Mouse (Mus musculus) liver, embryonic 15.5 days (tissue): ENCODE measurements around the gene Wdfy2. TPM values are rescaled to one million over a fixed set of nuclear protein-coding genes. Genes with fewer than 3 reads are reported as not detected.
A peak's percentile ranks its signal among the peaks of the same experiment; 100 is the strongest.

Experiments used
- ATAC-seq: fragments of 200-750 bp; cut with Nextera tagmentation; 2 replicates; pipeline ENCODE4 v1.8.0; 2017; ENCODE audit warnings: moderate number of reproducible peaks, mild to moderate bottlenecking, moderate library complexity; ENCODE audit not compliant: insufficient read depth
- H3K27ac ChIP-seq: fragments of 300-500 bp; sonication (generic); replicated peaks from 2 replicates; pipeline ENCODE4 v1.5.1; 2015; ENCODE audit warnings: mild to moderate bottlenecking, inconsistent platforms
- H3K27me3 ChIP-seq: fragments of 300-500 bp; sonication (generic); 2 replicates; pipeline ENCODE4 v1.6.1; 2015; ENCODE audit warnings: mild to moderate bottlenecking, inconsistent platforms
- H3K36me3 ChIP-seq: fragments of 300-500 bp; sonication (generic); replicated peaks from 2 replicates; pipeline ENCODE4 v1.6.1; 2015; ENCODE audit warnings: moderate library complexity, mild to moderate bottlenecking, inconsistent platforms
- H3K4me1 ChIP-seq: fragments of 300-500 bp; sonication (generic); replicated peaks from 2 replicates; pipeline ENCODE4 v1.6.1; 2015; ENCODE audit warnings: inconsistent platforms
- H3K4me2 ChIP-seq: fragments of 300-500 bp; sonication (generic); 2 replicates; pipeline ENCODE4 v1.6.1; 2015; ENCODE audit warnings: moderate library complexity, mild to moderate bottlenecking, inconsistent platforms
- H3K4me3 ChIP-seq: fragments of 300-500 bp; sonication (generic); replicated peaks from 2 replicates; pipeline ENCODE4 v1.5.1; 2015; ENCODE audit warnings: mild to moderate bottlenecking, inconsistent platforms
- H3K9ac ChIP-seq: fragments of 300-500 bp; sonication (generic); 2 replicates; pipeline ENCODE4 v1.6.1; 2015; ENCODE audit warnings: moderate library complexity, mild to moderate bottlenecking, inconsistent platforms
- H3K9me3 ChIP-seq: fragments of 300-500 bp; sonication (generic); replicated peaks from 2 replicates; pipeline ENCODE4 v1.6.1; 2016; ENCODE audit warnings: inconsistent platforms
- WGBS: fragments of 180-500 bp; shearing (Covaris S2); methylation state at CpG from one replicate; pipeline ENCODE4 v1.1.7; 2015; ENCODE audit warnings: mixed read lengths; ENCODE audit not compliant: insufficient replicate concordance; 5-methylcytosine and 5-hydroxymethylcytosine counted together
- polyA plus RNA-seq: library from polyadenylated mRNA; unstranded; fragments of >200 nt; fragmentation: Nextera tagmentation; extraction: Ambion mirVana; gene quantifications from 2 replicates; pipeline ENCODE4 v1.2.1, GENCODE M21; 2015

Gene Wdfy2
- polyA plus RNA-seq, 1 experiment from 2014 or later: 2.6 TPM

- no peak overlapping the region for H3K9ac ChIP-seq
- H3K27me3 ChIP-seq: no peaks in the 10 kb centered on the region
- H3K9me3 ChIP-seq: no peaks in the 10 kb centered on the region
- no peaks in the 10 kb centered on the region; the same call in 1 of the 2 replicates for H3K36me3 ChIP-seq
- no peak overlapping the region for H3K4me2 ChIP-seq
- peaks cover 27% of the 10 kb centered on the region for H3K4me1 ChIP-seq
- 27% methylated on average over 2 of the region's 2 CpGs for WGBS
- H3K27ac ChIP-seq: peak overlapping the region; percentile 15
- ATAC-seq: peak; percentile 9; the same call in 1 of the 2 replicates
- no peak overlapping the region for H3K4me3 ChIP-seq
Observed at GRCm38 (mm10) chr14:62865405-62865804, 27.9 kb downstream of the Wdfy2 start.

- H3K4me3 ChIP-seq: no peak overlapping the region
- H3K9ac ChIP-seq: no peak overlapping the region
- no peak for ATAC-seq
- no peaks in the 10 kb centered on the region for H3K9me3 ChIP-seq
- no peaks in the 10 kb centered on the region for H3K27me3 ChIP-seq
- H3K4me1 ChIP-seq: peaks cover 27% of the 10 kb centered on the region
- no peak overlapping the region for H3K4me2 ChIP-seq
- WGBS: 56% methylated on average over 5 of the region's 5 CpGs
- H3K27ac ChIP-seq: no peak overlapping the region
- H3K36me3 ChIP-seq: no peaks in the 10 kb centered on the region
Observed at GRCm38 (mm10) chr14:62867069-62867468, 29.6 kb downstream of the Wdfy2 start.

GRCm38 (mm10) chr14:62867576-62867975 is 30.1 kb downstream of the Wdfy2 start:
- H3K27me3 ChIP-seq: no peaks in the 10 kb centered on the region
- no peak overlapping the region for H3K27ac ChIP-seq
- H3K4me2 ChIP-seq: no peak overlapping the region
- H3K36me3 ChIP-seq: no peaks in the 10 kb centered on the region
- H3K4me1 ChIP-seq: peaks cover 27% of the 10 kb centered on the region
- H3K4me3 ChIP-seq: no peak overlapping the region
- no peaks in the 10 kb centered on the region for H3K9me3 ChIP-seq
- H3K9ac ChIP-seq: no peak overlapping the region
- WGBS: 59% methylated on average over 1 of the region's 1 CpGs
- no peak for ATAC-seq

- no peak overlapping the region for H3K27ac ChIP-seq
- no peak for ATAC-seq
Observed at GRCm38 (mm10) chr14:62868254-62868653, 30.8 kb downstream of the Wdfy2 start.

GRCm38 (mm10) chr14:62870238-62870638 is 32.8 kb downstream of the Wdfy2 start:
- peaks cover 17% of the 10 kb centered on the region for H3K4me1 ChIP-seq
- H3K36me3 ChIP-seq: no peaks in the 10 kb centered on the region
- WGBS: 70% methylated on average over 7 of the region's 7 CpGs
- H3K27ac ChIP-seq: no peak overlapping the region
- H3K9ac ChIP-seq: no peak overlapping the region
- H3K4me2 ChIP-seq: no peak overlapping the region
- H3K27me3 ChIP-seq: no peaks in the 10 kb centered on the region
- H3K9me3 ChIP-seq: no peaks in the 10 kb centered on the region
- no peak overlapping the region for H3K4me3 ChIP-seq
- ATAC-seq: no peak

More at GRCm38 (mm10) chr14:62868254-62868653, 30.8 kb downstream of the Wdfy2 start:
- Histone ChIP-seq H3K4me3 (no peak overlapping the region), H3K9me3 (no peaks in the 10 kb centered on the region), H3K9ac (no peak overlapping the region), H3K4me2 (no peak overlapping the region), H3K27me3 (no peaks in the 10 kb centered on the region), H3K4me1 (peaks cover 27% of the 10 kb centered on the region), H3K36me3 (no peaks in the 10 kb centered on the region)
- 50% methylated on average over 3 of the region's 3 CpGs for WGBS

GRCm38 (mm10) chr14:62871431-62871830 is 34.0 kb downstream of the Wdfy2 start:
- Histone ChIP-seq H3K4me3 (no peak overlapping the region), H3K4me2 (no peak overlapping the region), H3K9me3 (no peaks in the 10 kb centered on the region), H3K27me3 (no peaks in the 10 kb centered on the region), H3K4me1 (peaks cover 12% of the 10 kb centered on the region), H3K9ac (no peak overlapping the region), H3K36me3 (no peaks in the 10 kb centered on the region), H3K27ac (no peak overlapping the region)
- ATAC-seq: no peak
- 67% methylated on average over 5 of the region's 5 CpGs for WGBS

GRCm38 (mm10) chr14:62871932-62872331 is 34.5 kb downstream of the Wdfy2 start:
- no peaks in the 10 kb centered on the region for H3K36me3 ChIP-seq
- WGBS: 34% methylated on average over 2 of the region's 2 CpGs
- ATAC-seq: no peak

GRCm38 (mm10) chr14:62873820-62874219 is 36.3 kb downstream of the Wdfy2 start:
- WGBS: 70% methylated on average over 4 of the region's 4 CpGs
- ATAC-seq: no peak

More at GRCm38 (mm10) chr14:62871932-62872331, 34.5 kb downstream of the Wdfy2 start:
- Histone ChIP-seq H3K4me3 (no peak overlapping the region), H3K9ac (no peak overlapping the region), H3K4me1 (peaks cover 16% of the 10 kb centered on the region), H3K4me2 (no peak overlapping the region), H3K9me3 (no peaks in the 10 kb centered on the region), H3K27me3 (no peaks in the 10 kb centered on the region), H3K27ac (no peak overlapping the region)

GRCm38 (mm10) chr14:62874348-62874747 is 36.9 kb downstream of the Wdfy2 start:
- H3K9me3 ChIP-seq: no peaks in the 10 kb centered on the region
- no peak for ATAC-seq
- no peaks in the 10 kb centered on the region for H3K36me3 ChIP-seq
- H3K4me2 ChIP-seq: no peak overlapping the region
- H3K27me3 ChIP-seq: no peaks in the 10 kb centered on the region
- no peak overlapping the region for H3K9ac ChIP-seq
- H3K4me1 ChIP-seq: peaks cover 28% of the 10 kb centered on the region
- H3K4me3 ChIP-seq: no peak overlapping the region
- no peak overlapping the region for H3K27ac ChIP-seq
- WGBS: 77% methylated on average over 8 of the region's 8 CpGs

More at GRCm38 (mm10) chr14:62873820-62874219, 36.3 kb downstream of the Wdfy2 start:
- H3K27me3 ChIP-seq: no peaks in the 10 kb centered on the region
- H3K36me3 ChIP-seq: no peaks in the 10 kb centered on the region
- H3K4me3 ChIP-seq: no peak overlapping the region
- H3K4me2 ChIP-seq: no peak overlapping the region
- H3K9ac ChIP-seq: no peak overlapping the region
- H3K9me3 ChIP-seq: no peaks in the 10 kb centered on the region
- no peak overlapping the region for H3K27ac ChIP-seq
- H3K4me1 ChIP-seq: peaks cover 23% of the 10 kb centered on the region

- Histone ChIP-seq H3K9ac (no peak overlapping the region), H3K4me3 (0 out of 2 replicates have a peak overlapping the region, but pooled peaks have one; percentile 4), H3K27me3 (no peaks in the 10 kb centered on the region), H3K9me3 (no peaks in the 10 kb centered on the region), H3K36me3 (no peaks in the 10 kb centered on the region), H3K4me1 (peaks cover 46% of the 10 kb centered on the region), H3K4me2 (peak overlapping the region; percentile 51), H3K27ac (peak overlapping the region; percentile 73)
- ATAC-seq: peak; percentile 89
- WGBS: 19% methylated on average over 6 of the region's 6 CpGs
Observed at GRCm38 (mm10) chr14:62878076-62878475, 40.6 kb downstream of the Wdfy2 start.

- Histone ChIP-seq H3K36me3 (no peaks in the 10 kb centered on the region), H3K4me3 (no peak overlapping the region), H3K4me2 (peak overlapping the region; percentile 51), H3K27ac (peak overlapping the region; percentile 73), H3K27me3 (no peaks in the 10 kb centered on the region), H3K9me3 (no peaks in the 10 kb centered on the region), H3K4me1 (peaks cover 47% of the 10 kb centered on the region), H3K9ac (no peak overlapping the region)
- WGBS: 39% methylated on average over 7 of the region's 7 CpGs
- peak; percentile 67 for ATAC-seq
Observed at GRCm38 (mm10) chr14:62878634-62879430, 41.4 kb downstream of the Wdfy2 start.
